Mouse (Mus musculus): ENCODE data around the gene Eif2b4.

Eif2b4 gene

GRCm38 (mm10) chr5:31164878-31165277 is 28.4 kb downstream of the Eif2b4 start:
- no peak for DNase-seq (ENCODE audit: low read depth in 1 of 2, low spot score in 2 of 2)

DNA sequence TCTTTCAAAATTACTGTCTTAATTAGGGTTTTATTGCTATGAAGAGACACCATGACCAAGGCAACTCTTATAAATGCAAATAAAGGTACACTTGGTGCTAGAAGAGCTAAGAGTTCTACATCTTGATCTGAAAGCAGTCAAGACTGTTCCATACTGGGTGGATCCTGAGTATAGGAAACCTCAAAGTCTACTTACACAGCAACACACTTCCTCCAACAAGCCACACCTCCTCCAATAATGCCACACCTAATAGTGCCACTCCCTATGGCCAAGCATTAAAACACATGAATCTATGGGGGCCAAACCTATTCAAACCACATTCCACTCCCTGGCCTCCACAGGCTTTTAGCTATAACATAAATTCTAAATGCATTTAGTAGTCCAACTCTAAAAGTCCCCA is 30.8 kb downstream of the Eif2b4 start:
- no peak for DNase-seq (ENCODE audit: low read depth in 1 of 2, low spot score in 2 of 2)

DNA sequence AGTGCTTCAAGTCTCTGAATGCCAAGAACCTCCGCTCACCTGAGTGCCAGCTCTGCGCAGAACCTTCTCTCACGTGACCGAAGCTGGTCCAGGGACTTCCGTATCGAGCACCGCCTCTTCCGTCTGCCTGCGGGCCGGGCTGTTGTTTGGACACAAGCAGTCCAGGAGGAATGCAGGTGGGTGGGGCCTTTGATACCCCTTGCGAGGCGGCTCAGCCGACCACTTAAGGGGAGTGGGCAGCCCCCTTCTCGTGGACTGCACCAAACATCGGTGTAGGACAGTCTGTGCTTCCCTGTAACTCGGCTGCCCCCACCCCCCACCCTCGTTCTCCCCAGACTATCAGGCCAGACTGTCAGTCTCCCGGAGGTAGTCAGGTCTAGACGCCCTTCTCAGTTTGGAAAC is 39.1 kb downstream of the Eif2b4 start, which contains the start of gene Mpv17:
Mpv17 (minus strand) TSS at position 100 of the 402 bp plus-strand sequence.
- peak in 1 of 2 experiments; percentile 27 for DNase-seq (ENCODE audit: low read depth in 1 of 2, low spot score in 2 of 2)

DNA sequence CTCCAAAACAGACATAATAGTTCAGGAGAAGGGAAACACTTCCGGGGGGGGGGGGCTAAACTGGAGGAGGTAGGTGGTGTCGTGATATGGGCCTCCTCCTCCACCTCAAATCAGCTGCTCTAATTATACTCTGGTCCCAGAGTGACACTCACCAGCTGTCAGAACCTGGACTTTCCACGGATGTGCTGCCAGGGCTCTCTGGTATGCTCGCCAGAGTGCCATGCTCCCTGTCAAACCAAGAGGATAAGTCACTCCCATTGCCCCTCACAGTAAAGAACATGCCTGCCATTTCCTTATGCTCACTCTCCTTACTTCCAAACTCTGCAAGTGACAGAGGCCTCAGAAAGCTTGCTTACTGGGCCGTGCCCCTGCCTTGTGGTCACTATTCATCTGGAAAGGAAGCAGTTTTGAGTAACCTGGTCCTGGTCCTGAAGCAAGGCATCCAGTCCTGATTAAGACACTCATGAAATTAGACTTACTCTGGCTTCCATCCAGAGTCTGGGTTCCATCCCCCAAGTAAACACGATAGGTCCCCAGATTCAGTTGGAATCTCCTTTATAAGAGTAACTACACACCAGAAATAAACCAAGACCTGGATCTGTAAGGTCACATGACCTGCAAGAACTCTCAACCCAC is 39.6 kb downstream of the Eif2b4 start:
- DNase-seq (ENCODE audit: low read depth in 1 of 2, low spot score in 2 of 2): no peak

GRCm38 (mm10) chr5:31151746-31152145 is 41.5 kb downstream of the Eif2b4 start:
- DNase-seq (ENCODE audit: low read depth in 1 of 2, low spot score in 2 of 2): no peak

DNA sequence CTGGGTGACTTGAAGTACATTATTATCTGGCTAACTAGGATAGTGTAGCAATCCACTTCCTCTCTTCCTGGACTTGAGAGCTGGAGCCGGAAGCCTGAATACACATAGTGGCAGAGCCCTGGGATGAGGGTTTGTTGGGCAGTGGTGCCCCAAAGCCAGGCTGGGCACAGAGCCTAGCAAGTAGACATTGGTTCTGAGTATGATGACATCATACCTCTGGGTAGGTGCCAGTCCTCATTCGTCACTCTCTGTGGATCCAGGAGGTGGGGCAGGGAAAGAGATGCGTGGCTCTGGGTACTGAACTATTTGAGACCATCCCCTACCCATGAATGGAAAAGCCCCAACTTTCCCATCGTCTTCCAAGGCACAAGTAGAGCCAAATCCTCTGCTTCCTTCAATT is 43.4 kb downstream of the Eif2b4 start:
- no peak for DNase-seq (ENCODE audit: low read depth in 1 of 2, low spot score in 2 of 2)

DNA sequence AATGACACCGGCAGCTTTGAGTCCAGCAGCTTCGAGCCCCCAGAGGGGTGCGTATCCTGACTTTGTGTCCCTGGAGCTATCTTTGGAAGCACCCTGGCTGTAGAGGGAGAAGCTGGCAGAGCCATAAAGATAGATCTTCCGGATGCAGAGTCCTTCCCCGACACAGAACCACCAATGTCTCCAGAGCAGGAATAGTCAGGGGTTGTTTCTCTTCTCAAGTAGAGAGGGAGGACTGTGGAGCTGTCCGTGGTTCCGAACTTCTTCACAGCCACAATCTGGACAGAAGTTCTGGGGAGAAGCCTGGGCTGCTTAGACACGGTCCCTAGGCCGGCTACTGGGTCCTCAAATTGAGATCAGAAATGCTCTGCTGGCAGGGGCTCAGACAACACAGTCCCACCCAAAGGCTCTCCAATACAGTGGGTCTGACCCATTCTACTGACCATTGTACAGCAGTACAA is 54.2 kb downstream of the Eif2b4 start:
- no peak for DNase-seq (ENCODE audit: low read depth in 1 of 2, low spot score in 2 of 2)

- DNase-seq (ENCODE audit: low read depth in 1 of 2, low spot score in 2 of 2): no peak
Measured at GRCm38 (mm10) chr5:31138241-31138967, 54.8 kb downstream of the Eif2b4 start, which contains the start of gene Ucn. Gene Ucn, minus strand, starts transcription at chr5:31138829.

DNA sequence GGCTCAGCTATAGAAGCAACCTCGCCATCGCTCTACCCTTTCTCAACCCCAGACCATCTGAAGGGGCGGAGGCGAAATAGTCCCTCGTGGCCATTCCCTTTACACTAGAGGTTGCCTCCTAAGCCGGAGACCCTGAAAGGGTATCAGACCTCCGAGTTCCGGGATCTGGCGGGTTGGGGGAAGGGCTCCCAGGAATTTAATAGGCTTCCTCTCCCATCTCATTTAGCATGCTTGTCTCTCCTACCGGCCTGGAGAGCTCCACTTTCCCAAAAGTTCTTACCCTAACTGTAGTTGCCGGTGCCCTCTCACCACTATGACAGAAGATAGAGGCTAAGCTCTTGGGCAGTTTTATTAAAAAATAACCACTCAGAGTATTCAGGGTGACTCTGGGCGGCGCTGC is 55.6 kb downstream of the Eif2b4 start:
- no peak for DNase-seq (ENCODE audit: low read depth in 1 of 2, low spot score in 2 of 2)
